ENCODE assay signal across 8 mouse cellular contexts in genomic region chr13:54072526-54073057, GRCm38 (mm10). TPM values are rescaled to one million over a fixed set of nuclear protein-coding genes. Genes with fewer than 3 reads are reported as not detected.
DNase-seq lines count a peak whose midpoint lies in the region; ATAC-seq and TF ChIP-seq lines count a peak whose summit lies in the region.

No protein-coding gene starts in this region.

- H3K4me2 ChIP-seq in lung, embryonic 14.5 days = peak overlapping the region; percentile 73
- peak overlapping the region; percentile 67 for H3K4me2 ChIP-seq in neural tube, embryonic 12.5 days (replicated peaks)

- peak overlapping the region; percentile 82 for H3K4me3 ChIP-seq in lung, embryonic 14.5 days (ENCODE audit: low read depth, low read length)
- peak overlapping the region; percentile 73 for H3K4me3 ChIP-seq in cortical plate, adult 2 months (ENCODE audit: insufficient read depth, low read length)
- peak overlapping the region; percentile 71 for H3K4me3 ChIP-seq in neural tube, embryonic 12.5 days

- TF ChIP-seq CTCF in lung, embryonic 14.5 days (IDR thresholded peaks at IDR 0.05; ENCODE audit: low read depth) = no peak
- TF ChIP-seq CTCF in cortical plate, adult 2 months (IDR thresholded peaks at IDR 0.05; ENCODE audit: extremely low read depth, insufficient read depth, low read length) = no peak

- H3K36me3 ChIP-seq in lung, embryonic 14.5 days (ENCODE audit: insufficient read depth) = peaks cover 5% of the 10 kb centered on the region; the same call in 1 of the 2 replicates
- H3K36me3 ChIP-seq in neural tube, embryonic 12.5 days = no peaks in the 10 kb centered on the region

- peak; percentile 35 for DNase-seq in lung, embryonic 14.5 days
- DNase-seq in lung, postnatal 4 days = no peak
- peak; percentile 49 for DNase-seq in induced T-regulatory cell, adult 2 months (ENCODE audit: low read depth)
- no peak for DNase-seq in layer of hippocampus, adult 11-12 months (ENCODE audit: low spot score)
- no peak for DNase-seq in cerebellum, adult 9-11 months

- TF ChIP-seq POLR2A in cortical plate, adult 2 months (IDR thresholded peaks at IDR 0.05; ENCODE audit: extremely low read depth, insufficient read depth, low read length) = no peak

- peak overlapping the region; percentile 86 for H3K9ac ChIP-seq in lung, embryonic 14.5 days
- H3K9ac ChIP-seq in neural tube, embryonic 12.5 days = peak overlapping the region; percentile 84; the same call in 1 of the 2 replicates

- WGBS in lung, embryonic 14.5 days = 14% methylated on average over 10 of the region's 10 CpGs
- WGBS in neural tube, embryonic 12.5 days = 36% methylated on average over 10 of the region's 10 CpGs

- H3K4me1 ChIP-seq in lung, embryonic 14.5 days (ENCODE audit: insufficient read depth) = peaks cover 4% of the 10 kb centered on the region; the same call in 1 of the 2 replicates
- H3K4me1 ChIP-seq in cortical plate, adult 2 months (ENCODE audit: control insufficient read depth, insufficient read depth, low read length) = no peaks in the 10 kb centered on the region
- H3K4me1 ChIP-seq in neural tube, embryonic 12.5 days = peaks cover 15% of the 10 kb centered on the region; the same call in 1 of the 2 replicates

- H3K9me3 ChIP-seq in lung, embryonic 14.5 days (ENCODE audit: low read depth, low read length) = no peaks in the 10 kb centered on the region
- H3K9me3 ChIP-seq in neural tube, embryonic 12.5 days = no peaks in the 10 kb centered on the region

- H3K27me3 ChIP-seq in lung, embryonic 14.5 days (ENCODE audit: insufficient read depth, low read length) = no peaks in the 10 kb centered on the region
- no peaks in the 10 kb centered on the region for H3K27me3 ChIP-seq in neural tube, embryonic 12.5 days (replicated peaks)

- ATAC-seq in lung, embryonic 14.5 days (ENCODE audit: insufficient read depth) = no peak
- no peak for ATAC-seq in neural tube, embryonic 12.5 days (ENCODE audit: low FRiP score, low read depth)
- ATAC-seq in frontal cortex, adult (ENCODE audit: low TSS enrichment) = no peak

- H3K27ac ChIP-seq in lung, embryonic 14.5 days (ENCODE audit: low read depth) = peak overlapping the region; percentile 87
- no peak overlapping the region for H3K27ac ChIP-seq in cortical plate, adult 2 months (ENCODE audit: insufficient read depth, low read length)
- H3K27ac ChIP-seq in neural tube, embryonic 12.5 days = no peak overlapping the region

RNA-seq across cellular contexts. Expression of gene Sfxn1, which starts 0.9 kb away (rescaled TPM):
- 81.4 and 83.1 TPM in 2 replicates for polyA plus RNA-seq in lung, embryonic 14.5 days (2014; fragmentation: Nextera tagmentation; extraction: Ambion mirVana)
- 42.7 and 45.0 TPM in 2 replicates for polyA plus RNA-seq in cortical plate, adult 2 months (2012; rRNA removed)
- polyA plus RNA-seq in neural tube, embryonic 12.5 days (2016; fragmentation: Nextera tagmentation; extraction: Ambion mirVana) = 67.2 and 69.5 TPM in 2 replicates

RNA-seq across cellular contexts. Expression of gene Drd1, which starts 17.1 kb away (rescaled TPM):
- 0.24 TPM in 1 of 2 replicates, not detected in the other for polyA plus RNA-seq in lung, embryonic 14.5 days (2014; fragmentation: Nextera tagmentation; extraction: Ambion mirVana)
- polyA plus RNA-seq in cortical plate, adult 2 months (2012; rRNA removed) = 4.8 and 16.2 TPM in 2 replicates
- polyA plus RNA-seq in neural tube, embryonic 12.5 days (2016; fragmentation: Nextera tagmentation; extraction: Ambion mirVana) = 0.53 and 0.75 TPM in 2 replicates

Comparison
In these comparisons a context has a peak if more than half of its experiments do, and no peak if none do; other contexts are left out.
1. DNase-seq: peak in lung, embryonic 14.5 days (single experiment) and induced T-regulatory cell, adult 2 months (single experiment); none in lung, postnatal 4 days (0 of 2), layer of hippocampus, adult 11-12 months (single experiment) and cerebellum, adult 9-11 months (single experiment).
2. Peak in every context shown above with its lines, with median percentiles within 50 percentile points of each other: H3K4me3 ChIP-seq.